Mouse (Mus musculus) MEL (cell line): Measurements from ENCODE around the gene Acox2.

Source experiments
- CHD1 ChIP-seq: IDR thresholded peaks from 2 replicates; pipeline ENCODE4 v1.6.1; 2012; ENCODE audit warnings: low read depth, mild to moderate bottlenecking, inconsistent platforms, low read length, improper control_type of control experiment
- CTCF ChIP-seq, 3 experiments: IDR thresholded peaks in 2 of 3; conservative IDR thresholded peaks in 1 of 3; 2 replicates each; pipeline ENCODE4 v1.5.1; 2011 to 2012; ENCODE audit warnings: low read length in 3 of 3, low read depth in 2 of 3, mild to moderate bottlenecking in 2 of 3, improper control_type of control experiment in 1 of 3, inconsistent platforms in 1 of 3, mixed read lengths in 1 of 3, moderate library complexity in 1 of 3; ENCODE audit not compliant: control insufficient read depth in 1 of 3, insufficient read depth in 1 of 3, poor library complexity in 1 of 3, severe bottlenecking in 1 of 3
- E2F4 ChIP-seq: IDR thresholded peaks from 2 replicates; pipeline ENCODE4 v1.6.1; 2011; ENCODE audit warnings: low read depth, low read length, improper control_type of control experiment, borderline replicate concordance
- EP300 ChIP-seq, 2 experiments: IDR thresholded peaks; 2 replicates each; pipeline ENCODE4 v1.6.1; 2011; ENCODE audit warnings: improper control_type of control experiment in 2 of 2, low read length in 2 of 2, low read depth in 1 of 2, mild to moderate bottlenecking in 1 of 2
- GATA1 ChIP-seq: IDR thresholded peaks from 2 replicates; pipeline ENCODE4 v1.6.1; 2011; ENCODE audit warnings: low read depth, low read length, improper control_type of control experiment
- MAX ChIP-seq: IDR thresholded peaks from 2 replicates; pipeline ENCODE4 v1.6.1; 2011; ENCODE audit warnings: low read length, improper control_type of control experiment
- POLR2A ChIP-seq, 2 experiments: IDR thresholded peaks; 2 replicates each; pipeline ENCODE4 v1.6.1; 2011 to 2012; ENCODE audit warnings: low read length in 2 of 2, mild to moderate bottlenecking in 2 of 2, control low read depth in 1 of 2, improper control_type of control experiment in 1 of 2, low read depth in 1 of 2, moderate library complexity in 1 of 2; ENCODE audit not compliant: control insufficient read depth in 1 of 2, insufficient read depth in 1 of 2, poor library complexity in 1 of 2
- POLR2AphosphoS2 ChIP-seq: IDR thresholded peaks from 2 replicates; pipeline ENCODE4 v1.6.1; 2011; ENCODE audit warnings: low read length, improper control_type of control experiment
- POLR2AphosphoS5 ChIP-seq: IDR thresholded peaks from 2 replicates; pipeline ENCODE4 v1.6.1; 2012; ENCODE audit warnings: low read depth, borderline replicate concordance, mild to moderate bottlenecking, inconsistent platforms, low read length, moderate library complexity, mixed read lengths
- SMC3 ChIP-seq: IDR thresholded peaks from 2 replicates; pipeline ENCODE4 v1.6.1; 2011; ENCODE audit warnings: low read depth, low read length, improper control_type of control experiment
- TAL1 ChIP-seq: IDR thresholded peaks from 2 replicates; pipeline ENCODE4 v1.6.1; 2012; ENCODE audit warnings: mild to moderate bottlenecking, inconsistent platforms, low read length, moderate library complexity, mixed read lengths
- ZNF384 ChIP-seq: IDR thresholded peaks from 2 replicates; pipeline ENCODE4 v1.6.1; 2012; ENCODE audit warnings: low read depth, mild to moderate bottlenecking, inconsistent platforms, low read length, improper control_type of control experiment

- no peak for TF ChIP-seq MAX
- no peak for TF ChIP-seq ZNF384
- no peak for TF ChIP-seq POLR2AphosphoS5
- no peak for TF ChIP-seq GATA1
- no peak for TF ChIP-seq EP300 (IDR thresholded peaks at IDR 0.05; ENCODE audit: low read depth in 1 of 2, low read length in 2 of 2)
- TF ChIP-seq CHD1, result no peak
- no peak for TF ChIP-seq TAL1
- TF ChIP-seq CTCF (IDR thresholded peaks at IDR 0.05 in 2 of 3, conservative IDR thresholded peaks at IDR 0.05 in 1 of 3; ENCODE audit: control insufficient read depth in 1 of 3, insufficient read depth in 1 of 3, low read depth in 2 of 3, low read length in 3 of 3, poor library complexity in 1 of 3, severe bottlenecking in 1 of 3), result no peak
- TF ChIP-seq POLR2A (IDR thresholded peaks at IDR 0.05; ENCODE audit: control insufficient read depth in 1 of 2, insufficient read depth in 1 of 2, low read depth in 1 of 2, low read length in 2 of 2, poor library complexity in 1 of 2), result no peak
- TF ChIP-seq E2F4, result no peak
- TF ChIP-seq SMC3, result no peak
- TF ChIP-seq POLR2AphosphoS2, result no peak
Measured at GRCm38 (mm10) chr14:8244211-8244611, 14.9 kb downstream of the Acox2 start.
